Mouse (Mus musculus): ENCODE data around the gene Gm10972.

DNA sequence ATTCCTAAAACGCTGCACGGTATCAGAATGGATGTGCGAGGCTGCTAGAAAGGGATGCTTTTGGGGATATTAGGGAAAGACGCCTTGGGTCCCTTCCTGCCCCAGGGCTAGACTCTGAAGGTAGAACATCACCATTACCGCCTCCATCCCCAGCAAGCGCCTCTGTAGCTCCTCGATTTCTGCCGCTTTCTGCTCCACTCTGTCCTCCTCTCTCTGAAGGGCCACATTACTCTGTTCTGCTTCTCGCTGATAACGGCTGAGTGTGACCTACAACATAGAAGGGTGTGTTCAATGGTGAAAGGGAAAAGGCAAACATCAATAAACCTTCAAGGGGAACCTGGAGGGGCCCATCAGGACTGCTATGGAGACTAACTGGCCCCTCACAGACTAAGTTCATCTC, 20.4 kb upstream of the Gm10972 start:
- TF ChIP-seq CTCF (IDR thresholded peaks at IDR 0.05; ENCODE audit: low read depth), result no peak
- 0 out of 2 replicates have a peak, but pooled peaks have one; percentile 33 for TF ChIP-seq EP300 (IDR thresholded peaks at IDR 0.05; ENCODE audit: low read depth)

Measured in liver, embryonic 14.5 days (tissue).